Comparison of ENCODE assay signal across 8 mouse cellular contexts in the genomic region with DNA sequence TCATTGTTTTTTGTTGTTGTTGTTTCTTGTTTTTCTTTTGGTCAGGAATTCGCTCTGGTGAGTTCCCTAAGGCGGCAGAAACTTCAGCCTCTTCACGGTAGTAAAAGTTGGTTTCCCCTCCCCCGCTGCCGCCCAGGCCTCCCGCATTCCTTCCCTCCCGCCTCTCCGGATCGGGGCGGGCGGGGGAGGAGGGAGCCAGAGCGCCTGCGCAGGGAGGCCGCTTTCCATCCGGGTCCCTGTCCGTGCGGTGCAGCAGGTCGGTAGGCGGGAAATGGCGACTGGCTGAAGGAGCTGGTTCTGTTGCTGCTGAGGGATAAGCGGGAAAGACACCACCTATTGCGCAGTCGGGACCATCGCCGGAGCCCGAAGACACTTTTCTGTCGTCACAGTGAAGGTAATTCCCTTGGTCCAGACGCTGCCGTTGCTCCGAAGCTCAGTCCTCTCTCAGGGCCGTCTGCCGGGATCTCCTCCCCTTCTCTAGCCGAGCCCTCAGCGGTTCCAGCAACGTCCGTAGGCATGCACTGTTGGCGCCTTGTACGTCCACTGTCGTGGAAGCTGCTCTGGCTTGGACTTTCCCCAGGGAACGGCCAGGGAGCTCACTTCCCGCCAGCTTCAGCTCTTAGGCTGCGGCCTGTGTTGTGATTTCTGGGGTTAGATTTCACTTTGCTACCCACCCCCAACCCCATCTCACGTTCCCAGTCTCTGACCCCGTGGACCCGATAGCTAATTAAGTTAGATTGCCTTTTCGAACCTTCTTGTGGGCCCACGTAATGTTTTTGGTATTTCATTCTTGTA. TPM values are rescaled to one million over a fixed set of nuclear protein-coding genes. Genes with fewer than 3 reads are reported as not detected.
A peak's percentile ranks its signal among the peaks of the same experiment; 100 is the strongest.
DNase-seq lines count a peak whose midpoint lies in the region; ATAC-seq and TF ChIP-seq lines count a peak whose summit lies in the region.

No protein-coding gene starts in this region.

- no peak for TF ChIP-seq CTCF in bone marrow, adult 2 months (IDR thresholded peaks at IDR 0.05; ENCODE audit: control insufficient read depth, insufficient read depth, low read length)

- WGBS in bone marrow, adult 2 months, result 0% methylated on average over 47 of the region's 47 CpGs
- WGBS in embryonic facial prominence, embryonic 15.5 days, result under 1% methylated on average over 47 of the region's 47 CpGs
- WGBS in heart, embryonic 10.5 days, result under 1% methylated on average over 47 of the region's 47 CpGs
- WGBS in kidney, embryonic 15.5 days, result under 1% methylated on average over 47 of the region's 47 CpGs

- H3K27ac ChIP-seq in bone marrow, adult 2 months (ENCODE audit: control insufficient read depth, insufficient read depth, low read depth, low read length, poor library complexity), result peak overlapping the region; percentile 93
- peak overlapping the region; percentile 91 for H3K27ac ChIP-seq in embryonic facial prominence, embryonic 15.5 days (replicated peaks)
- H3K27ac ChIP-seq in heart, embryonic 10.5 days, result peak overlapping the region; percentile 97
- H3K27ac ChIP-seq in kidney, embryonic 15.5 days, result peak overlapping the region; percentile 98

- peak; percentile 95 for ATAC-seq in embryonic facial prominence, embryonic 15.5 days (ENCODE audit: insufficient number of reproducible peaks, low FRiP score, low TSS enrichment, low read depth)
- ATAC-seq in kidney, embryonic 15.5 days (replicated peaks; ENCODE audit: low FRiP score), result peak; percentile 96
- ATAC-seq in monocyte, adult 5-6 weeks (replicated peaks; ENCODE audit: insufficient number of reproducible peaks, low FRiP score, low TSS enrichment, poor library complexity, severe bottlenecking), result peak; percentile 75

- TF ChIP-seq POLR2A in bone marrow, adult 2 months (IDR thresholded peaks at IDR 0.05; ENCODE audit: borderline replicate concordance, control insufficient read depth, low read depth, low read length), result peak; percentile 72

- H3K4me2 ChIP-seq in embryonic facial prominence, embryonic 15.5 days (replicated peaks), result peak overlapping the region; percentile 55
- peak overlapping the region; percentile 67 for H3K4me2 ChIP-seq in kidney, embryonic 15.5 days

- no peaks in the 10 kb centered on the region for H3K9me3 ChIP-seq in embryonic facial prominence, embryonic 15.5 days (replicated peaks)
- no peaks in the 10 kb centered on the region for H3K9me3 ChIP-seq in heart, embryonic 10.5 days
- no peaks in the 10 kb centered on the region for H3K9me3 ChIP-seq in kidney, embryonic 15.5 days (replicated peaks)

- H3K4me3 ChIP-seq in bone marrow, adult 2 months (replicated peaks; ENCODE audit: control insufficient read depth, low read depth, low read length), result peak overlapping the region; percentile 97
- peak overlapping the region; percentile 73 for H3K4me3 ChIP-seq in embryonic facial prominence, embryonic 15.5 days (replicated peaks)
- peak overlapping the region; percentile 96 for H3K4me3 ChIP-seq in heart, embryonic 10.5 days
- peak overlapping the region; percentile 91 for H3K4me3 ChIP-seq in kidney, embryonic 15.5 days (replicated peaks)

- no peaks in the 10 kb centered on the region for H3K27me3 ChIP-seq in embryonic facial prominence, embryonic 15.5 days
- no peaks in the 10 kb centered on the region for H3K27me3 ChIP-seq in heart, embryonic 10.5 days (ENCODE audit: insufficient read depth, poor library complexity, severe bottlenecking)
- H3K27me3 ChIP-seq in kidney, embryonic 15.5 days, result no peaks in the 10 kb centered on the region

- peaks cover 5% of the 10 kb centered on the region; the same call in 1 of the 2 replicates for H3K36me3 ChIP-seq in embryonic facial prominence, embryonic 15.5 days
- H3K36me3 ChIP-seq in heart, embryonic 10.5 days, result peaks cover 16% of the 10 kb centered on the region
- H3K36me3 ChIP-seq in kidney, embryonic 15.5 days, result peaks cover 6% of the 10 kb centered on the region

- DNase-seq in 416B (ENCODE audit: low read depth) (peak; percentile 91), liver (peak; percentile 95)
- peak; percentile 95 for DNase-seq in heart, embryonic 10.5 days (ENCODE audit: low spot score)
- peak; percentile 93 to 97 for DNase-seq in spleen, postnatal 4 days (ENCODE audit: low spot score in 2 of 2)

- peaks cover 2% of the 10 kb centered on the region; the same call in 1 of the 2 replicates for H3K4me1 ChIP-seq in bone marrow, adult 2 months (ENCODE audit: control insufficient read depth, insufficient read depth, low read length)
- peaks cover 21% of the 10 kb centered on the region for H3K4me1 ChIP-seq in embryonic facial prominence, embryonic 15.5 days
- H3K4me1 ChIP-seq in heart, embryonic 10.5 days, result peaks cover 12% of the 10 kb centered on the region; the same call in 1 of the 2 replicates
- H3K4me1 ChIP-seq in kidney, embryonic 15.5 days, result peaks cover 21% of the 10 kb centered on the region

- peak overlapping the region; percentile 79 for H3K9ac ChIP-seq in embryonic facial prominence, embryonic 15.5 days
- H3K9ac ChIP-seq in kidney, embryonic 15.5 days, result peak overlapping the region; percentile 92

RNA-seq across cellular contexts. Expression of a gene that starts 0.5 kb away (rescaled TPM):
- not detected in 2 replicates for polyA plus RNA-seq in bone marrow, adult 2 months (2011; ENCODE audit: insufficient read depth, insufficient read length, low replicate concordance, missing spikeins)
- 0.35 and 0.38 TPM in 2 replicates for polyA plus RNA-seq in embryonic facial prominence, embryonic 15.5 days (2015; fragmentation: Nextera tagmentation; extraction: Ambion mirVana)
- 0.06 and 0.25 TPM in 2 replicates for polyA plus RNA-seq in heart, embryonic 10.5 days (2016; fragmentation: Nextera tagmentation; extraction: Ambion mirVana)
- 0.30 and 0.36 TPM in 2 replicates for polyA plus RNA-seq in kidney, embryonic 15.5 days (2015; fragmentation: Nextera tagmentation; extraction: Ambion mirVana)
- 0.75 TPM in 1 of 3 replicates, not detected in the others for total RNA-seq in monocyte, adult 5-6 weeks (2017)

RNA-seq across cellular contexts. Expression of a gene that starts 0.6 kb away (rescaled TPM):
- polyA plus RNA-seq in bone marrow, adult 2 months (2011; ENCODE audit: insufficient read depth, insufficient read length, low replicate concordance, missing spikeins), result 7.5 and 11.6 TPM in 2 replicates
- 43.6 and 48.0 TPM in 2 replicates for polyA plus RNA-seq in embryonic facial prominence, embryonic 15.5 days (2015; fragmentation: Nextera tagmentation; extraction: Ambion mirVana)
- 41.5 and 49.3 TPM in 2 replicates for polyA plus RNA-seq in heart, embryonic 10.5 days (2016; fragmentation: Nextera tagmentation; extraction: Ambion mirVana)
- 54.0 and 58.2 TPM in 2 replicates for polyA plus RNA-seq in kidney, embryonic 15.5 days (2015; fragmentation: Nextera tagmentation; extraction: Ambion mirVana)
- total RNA-seq in monocyte, adult 5-6 weeks (2017), result 54.6 to 90.1 TPM (median 59.7 TPM) in 3 replicates

Comparison
In these comparisons a context has a peak if more than half of its experiments do, and no peak if none do; other contexts are left out.
1. Peak in every context shown above with its lines: DNase-seq, ATAC-seq, H3K4me3 ChIP-seq and H3K27ac ChIP-seq.